Mouse (Mus musculus): ENCODE data around the gene Cyp4a32.
"Not testable (repeated sequence)": the region's sequence is repeated elsewhere in the genome, so short reads cannot be mapped to it uniquely, and the experiment has no call there.

The Cyp4a32 gene

DNA sequence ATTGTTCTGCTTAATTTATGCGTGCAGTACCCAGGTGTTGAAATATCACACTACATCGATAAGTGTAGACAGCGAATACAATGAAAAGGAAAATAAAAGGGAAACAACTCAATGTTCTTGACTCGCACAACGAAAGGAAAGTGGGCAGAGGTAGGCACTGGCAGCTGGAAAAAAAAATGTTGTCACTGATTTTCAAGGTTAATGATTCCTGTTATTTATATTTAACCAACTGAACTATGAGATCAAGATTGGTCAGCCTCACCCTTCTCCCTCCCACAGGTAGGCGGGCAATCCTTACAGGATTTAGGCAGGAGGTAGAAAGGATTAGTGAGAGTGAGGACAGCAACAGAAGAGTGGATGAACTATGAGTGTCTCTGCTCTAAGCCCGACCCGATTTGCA is at the start of gene Cyp4a32:
Cyp4a32 (plus strand) TSS at position 359 of the 400 bp plus-strand sequence.
- DNase-seq (ENCODE audit: low spot score) = not testable (repeated sequence)

DNA sequence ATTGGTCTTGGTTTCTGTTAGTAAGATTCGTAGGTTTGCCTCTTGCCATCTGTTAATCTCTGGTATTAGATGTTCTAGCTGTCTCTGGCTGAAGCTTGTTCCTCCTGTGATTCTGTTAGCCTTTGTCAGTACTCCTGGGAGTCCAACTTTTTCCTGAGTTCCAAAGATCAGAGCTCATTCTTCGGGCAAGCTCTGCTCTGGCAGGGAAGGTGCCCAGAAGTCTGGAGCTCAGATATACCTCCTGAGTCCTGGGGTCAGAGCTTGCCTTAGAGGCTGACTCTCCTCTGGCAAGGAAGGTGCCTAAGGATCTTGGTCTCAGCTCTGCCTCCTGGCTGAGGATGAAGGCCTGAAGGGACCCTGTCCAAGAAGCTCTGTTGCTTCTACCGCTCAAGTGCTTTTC is 48.0 kb upstream of the Cyp4a32 start:
- no peak for DNase-seq (ENCODE audit: low spot score)

DNA sequence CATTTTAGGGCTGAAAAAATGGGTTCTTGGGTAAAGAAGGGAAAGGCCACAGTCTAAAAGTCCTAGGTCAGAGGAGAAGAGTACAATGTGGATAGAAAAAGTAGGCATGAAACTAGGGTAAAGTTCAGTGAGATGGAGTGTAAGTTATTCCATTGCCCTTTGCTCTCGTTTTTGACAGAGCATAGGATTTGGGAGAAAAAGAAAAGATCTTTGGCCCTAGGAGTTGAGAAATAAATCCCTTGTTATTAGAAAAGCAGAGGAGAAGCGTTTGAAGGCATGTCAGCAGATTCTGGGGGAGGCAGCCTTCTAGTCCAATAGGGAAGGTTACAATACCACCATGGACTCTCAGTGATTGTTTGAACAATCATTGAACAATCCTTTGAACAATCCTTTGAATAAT is 45.3 kb upstream of the Cyp4a32 start:
- DNase-seq (ENCODE audit: low spot score) = no peak

DNA sequence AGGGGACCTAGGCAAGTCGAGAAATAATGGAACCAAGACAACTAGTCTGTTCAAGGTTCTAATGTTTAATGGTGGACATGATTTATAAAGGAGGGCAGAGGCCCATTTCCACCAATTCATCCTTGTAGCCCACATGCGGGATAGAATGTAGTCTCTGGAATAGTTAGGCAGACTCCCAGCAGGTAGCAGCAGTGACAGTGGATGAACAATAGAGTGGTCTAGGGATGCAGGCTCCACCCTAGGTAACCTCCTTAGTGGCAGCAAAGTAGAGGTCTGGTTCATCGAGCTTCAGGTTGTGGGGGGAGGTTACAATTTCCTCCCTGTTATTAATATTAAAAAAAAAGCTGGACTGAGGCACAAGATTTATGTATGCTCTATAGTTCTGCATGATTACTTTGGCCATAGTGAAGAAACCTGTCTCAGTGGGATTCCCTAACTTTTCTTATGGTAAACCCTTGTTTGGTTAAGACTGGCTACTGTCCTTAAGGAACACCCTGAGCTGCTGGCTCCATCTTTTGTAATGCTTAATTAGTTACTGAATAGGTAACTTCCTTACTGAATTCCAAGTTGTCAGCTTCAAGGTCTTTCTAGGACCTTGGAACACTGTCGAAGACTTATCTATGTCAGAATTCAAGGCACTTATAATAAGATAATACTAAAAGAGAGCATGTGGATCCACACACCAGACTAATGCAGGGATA is 42.8 kb upstream of the Cyp4a32 start:
- no peak for DNase-seq (ENCODE audit: low spot score)

DNA sequence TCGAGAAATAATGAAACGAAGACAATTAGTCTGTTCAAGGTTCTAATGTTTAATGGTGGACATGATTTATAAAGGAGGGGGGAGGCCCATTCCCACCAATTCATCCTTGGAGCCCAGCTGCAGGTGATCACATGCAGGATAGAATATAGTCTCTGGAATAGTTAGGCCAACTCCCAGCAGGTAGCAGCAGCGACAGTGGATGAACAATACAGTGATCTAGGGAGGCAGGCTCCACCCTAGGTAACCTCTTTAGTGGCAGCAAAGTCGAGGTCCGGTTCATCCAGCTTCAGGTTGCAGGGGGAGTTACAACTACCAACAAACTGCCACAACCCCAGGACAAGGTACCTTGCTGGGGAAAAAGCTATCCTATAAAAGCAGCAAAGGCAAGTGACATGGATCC is 39.5 kb upstream of the Cyp4a32 start:
- not testable (repeated sequence) for DNase-seq (ENCODE audit: low spot score)

DNA sequence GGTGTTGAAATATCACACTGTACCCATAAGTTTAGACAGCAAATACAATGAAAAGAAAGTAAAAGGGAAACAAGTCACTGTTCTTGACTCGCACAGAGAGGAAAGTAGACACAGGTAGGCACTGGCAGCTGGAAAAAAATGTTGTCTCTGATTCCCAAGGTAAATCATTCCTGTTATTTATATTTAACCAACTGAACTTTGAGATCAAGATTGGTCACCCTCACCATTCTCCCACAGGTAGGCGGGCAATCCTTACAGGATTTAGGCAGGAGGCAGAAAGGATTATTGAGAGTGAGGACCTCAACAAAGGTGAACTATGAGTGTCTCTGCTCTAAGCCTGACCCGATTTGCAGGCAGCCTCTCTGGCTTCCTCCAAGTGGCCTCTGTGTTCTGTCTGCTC is 37.4 kb upstream of the Cyp4a32 start, which contains the start of gene Cyp4a31:
Cyp4a31 (plus strand) TSS at position 249 of the 400 bp plus-strand sequence.
- no peak for DNase-seq (ENCODE audit: low spot score)

DNA sequence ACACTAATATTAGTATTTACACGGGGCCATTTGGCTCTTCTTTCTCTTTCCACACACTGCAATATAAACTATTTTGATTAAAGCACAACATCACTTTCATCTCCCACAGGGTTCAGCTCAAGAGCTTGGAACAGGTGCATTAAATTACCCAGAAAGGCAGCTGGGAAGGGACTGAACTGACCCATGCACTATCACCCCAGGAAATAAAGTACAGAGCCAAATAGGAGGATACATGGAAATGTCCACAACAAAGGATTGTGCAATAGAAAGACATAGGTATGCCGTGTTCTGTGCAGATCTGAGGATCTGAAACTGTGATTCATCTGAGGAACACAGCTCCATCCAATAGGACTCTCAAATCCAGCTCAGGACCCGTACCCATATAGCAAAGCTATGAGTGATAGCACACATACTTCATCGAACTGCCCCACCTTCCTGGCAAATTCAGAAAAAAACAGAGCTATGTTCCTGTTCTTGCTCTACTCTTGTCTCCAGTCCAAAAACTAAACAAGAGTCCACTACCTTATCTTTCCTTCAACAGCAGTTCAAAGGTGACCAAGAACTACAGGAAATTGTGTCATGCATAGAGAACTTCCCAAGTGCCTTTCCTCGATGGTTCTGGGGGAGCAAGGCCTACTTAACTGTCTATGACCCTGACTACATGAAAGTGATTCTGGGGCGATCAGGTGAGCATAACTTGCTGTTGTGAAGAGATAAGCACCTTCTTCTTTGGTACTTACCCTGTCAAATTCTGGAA is 36.1 kb upstream of the Cyp4a32 start:
- DNase-seq (ENCODE audit: low spot score) = not testable (repeated sequence)

- no peak for DNase-seq (ENCODE audit: low spot score)
Observed at GRCm38 (mm10) chr4:115575255-115575654, 25.5 kb upstream of the Cyp4a32 start.

DNA sequence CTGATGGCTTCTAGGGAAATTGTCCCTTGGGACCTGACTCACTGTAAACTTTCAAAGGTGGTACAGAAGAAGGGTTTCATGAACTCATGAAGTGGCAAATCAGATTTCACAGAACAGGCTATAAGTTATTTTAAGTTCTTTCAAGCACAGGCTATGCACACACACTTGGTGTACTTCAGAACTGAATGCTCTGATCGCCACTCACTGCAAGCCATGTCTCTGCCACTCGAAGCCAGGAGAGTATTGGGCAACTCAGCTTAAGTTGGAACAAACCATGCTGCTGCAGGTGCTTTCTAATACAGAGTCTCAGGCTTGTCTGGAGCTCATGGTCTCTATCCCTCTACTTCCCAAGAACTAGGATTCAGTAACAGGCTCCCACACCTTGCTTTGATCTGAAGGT is 25.0 kb upstream of the Cyp4a32 start:
- DNase-seq (ENCODE audit: low spot score) = no peak

DNA sequence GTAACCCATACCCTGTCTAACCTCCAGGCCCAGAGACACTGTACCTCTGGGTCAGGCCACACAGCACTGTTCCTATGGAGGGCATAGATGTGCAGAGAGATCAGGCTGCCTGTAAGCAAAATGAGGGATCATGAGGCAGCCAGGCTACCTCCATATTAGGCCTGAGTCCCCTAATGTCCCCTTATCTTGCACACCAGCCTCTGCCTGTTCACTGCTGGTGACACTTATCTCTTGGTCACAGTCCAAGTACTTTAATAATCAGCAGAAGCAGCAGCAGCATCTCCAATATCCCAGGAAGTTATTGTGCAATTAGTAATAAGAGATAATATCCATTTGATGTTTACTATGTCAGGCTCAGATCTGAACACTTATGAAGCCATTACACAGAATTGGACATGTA is 17.7 kb upstream of the Cyp4a32 start:
- no peak for DNase-seq (ENCODE audit: low spot score)

DNA sequence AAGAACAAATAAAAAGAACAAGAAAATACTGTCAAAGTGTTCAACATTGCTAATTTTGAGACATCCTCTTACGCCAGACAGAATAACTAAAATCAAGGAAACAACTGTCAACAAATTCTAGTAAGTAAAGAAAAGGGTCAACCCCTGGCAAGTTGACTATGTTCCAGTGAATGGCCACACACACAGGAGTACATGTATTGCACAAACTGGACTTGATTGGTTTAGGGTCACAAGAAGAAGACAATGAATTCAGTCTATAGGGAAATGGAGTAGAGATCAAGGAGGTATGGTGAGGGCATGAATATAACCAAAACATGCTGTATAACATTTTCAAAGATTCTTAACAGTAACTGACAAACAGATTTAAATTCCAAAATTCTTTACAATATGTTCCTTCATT is 4.4 kb upstream of the Cyp4a32 start:
- DNase-seq (ENCODE audit: low spot score) = no peak

GRCm38 (mm10) chr4:115596824-115597336 is 3.9 kb upstream of the Cyp4a32 start:
- no peak for DNase-seq (ENCODE audit: low spot score)

DNA sequence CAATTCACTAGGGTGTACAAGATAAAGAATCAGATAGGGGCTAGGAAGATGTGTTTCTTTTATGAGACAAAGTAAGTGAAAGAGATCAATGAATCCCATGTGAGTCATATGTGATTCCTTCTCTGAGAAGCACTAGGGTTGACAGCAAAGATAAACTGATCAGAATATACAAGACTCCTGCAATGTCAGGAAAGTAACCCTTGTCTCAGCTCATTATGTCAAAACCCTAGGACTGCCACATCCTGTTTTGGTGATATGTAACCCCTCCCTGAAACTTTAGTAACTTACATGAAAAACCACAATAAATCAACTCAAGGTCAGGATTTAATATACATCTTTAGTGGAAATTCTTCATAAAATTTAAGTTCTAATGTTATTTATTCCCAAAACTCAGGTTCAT is 13.2 kb downstream of the Cyp4a32 start:
- DNase-seq (ENCODE audit: low spot score) = no peak

DNA sequence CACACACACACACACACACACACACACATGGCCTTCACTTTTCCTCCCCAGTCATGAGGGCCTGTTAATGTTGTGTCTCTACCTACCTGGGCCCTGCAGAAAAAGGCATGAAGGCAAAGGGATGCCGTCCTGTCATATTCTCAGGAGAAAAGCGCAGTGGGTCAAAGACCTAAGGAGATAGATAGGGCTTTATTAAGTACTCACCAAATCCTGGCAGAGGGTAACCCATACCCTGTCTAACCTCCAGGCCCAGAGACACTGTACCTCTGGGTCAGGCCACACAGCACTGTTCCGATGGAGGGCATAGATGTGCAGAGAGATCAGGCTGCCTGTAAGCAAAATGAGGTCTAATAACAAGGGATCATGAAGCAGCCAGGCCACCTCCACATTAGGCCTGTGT is 24.8 kb downstream of the Cyp4a32 start:
- DNase-seq (ENCODE audit: low spot score) = not testable (repeated sequence)

DNA sequence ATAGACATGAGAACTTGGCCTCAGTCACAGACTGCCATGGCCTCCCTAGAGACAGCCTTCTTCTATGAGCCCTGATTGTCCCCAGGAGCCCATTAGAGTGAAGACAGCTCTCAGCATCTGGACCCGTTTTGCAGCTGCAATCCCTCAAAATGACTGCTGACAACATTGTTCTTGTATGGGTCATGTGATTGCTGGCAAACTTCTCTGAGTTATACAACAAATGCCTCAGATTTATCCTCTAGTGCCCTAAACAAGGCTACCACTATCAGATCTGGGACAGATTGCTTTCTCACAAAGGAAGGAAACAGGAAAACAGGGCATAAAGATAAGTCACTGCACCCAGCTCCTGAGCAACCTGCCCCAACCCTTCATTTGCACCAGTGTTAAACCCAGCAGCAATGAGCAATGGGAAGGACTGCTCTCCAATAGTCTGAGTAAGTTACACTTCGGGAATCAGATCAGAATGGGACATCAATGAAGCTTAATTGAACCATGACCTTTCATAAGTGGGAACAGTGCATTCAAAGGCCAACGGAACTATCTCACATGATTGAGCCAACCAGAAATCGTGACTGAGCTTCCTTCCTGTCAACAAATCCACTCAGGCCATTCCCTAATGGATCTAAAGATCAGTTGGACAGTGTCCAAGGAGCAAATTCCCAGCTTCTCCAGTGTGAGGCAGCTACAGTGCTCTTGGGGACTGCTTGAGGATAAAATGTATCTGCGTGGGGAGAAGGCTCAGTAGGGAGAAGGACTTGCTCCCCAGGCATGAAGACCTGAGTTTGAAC is 42.4 kb downstream of the Cyp4a32 start:
- no peak for DNase-seq (ENCODE audit: low spot score)

- DNase-seq (ENCODE audit: low spot score) = peak; percentile 34
Observed at GRCm38 (mm10) chr4:115645371-115645770, 44.6 kb downstream of the Cyp4a32 start.

DNA sequence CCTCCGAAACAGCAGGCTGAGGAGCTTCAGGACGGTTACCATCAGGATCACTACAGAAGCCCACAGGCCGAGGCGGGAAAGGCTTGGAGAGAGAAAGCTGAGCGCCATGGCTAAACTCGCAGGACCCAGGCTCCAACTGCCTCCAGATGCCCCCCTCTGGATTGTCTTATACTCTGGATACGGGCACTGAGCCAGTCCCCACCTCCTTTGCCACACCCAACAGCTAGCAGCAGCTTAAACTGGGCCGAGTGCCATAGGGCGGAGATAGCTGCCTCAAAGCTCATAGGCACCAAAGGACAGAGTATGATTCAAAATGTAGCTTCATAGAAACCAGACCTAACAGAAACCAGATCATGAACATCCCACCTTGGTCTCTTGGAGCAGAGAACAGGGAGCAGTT is 46.8 kb downstream of the Cyp4a32 start, which contains the start of gene Cyp4b1:
Cyp4b1 (minus strand) TSS at position 144 of the 400 bp plus-strand sequence.
- DNase-seq (ENCODE audit: low spot score) = peak; percentile 46

GRCm38 (mm10) chr4:115648752-115649151 is 48.0 kb downstream of the Cyp4a32 start:
- DNase-seq (ENCODE audit: low spot score) = no peak

GRCm38 (mm10) chr4:115649344-115649743 is 48.6 kb downstream of the Cyp4a32 start:
- no peak for DNase-seq (ENCODE audit: low spot score)

DNA sequence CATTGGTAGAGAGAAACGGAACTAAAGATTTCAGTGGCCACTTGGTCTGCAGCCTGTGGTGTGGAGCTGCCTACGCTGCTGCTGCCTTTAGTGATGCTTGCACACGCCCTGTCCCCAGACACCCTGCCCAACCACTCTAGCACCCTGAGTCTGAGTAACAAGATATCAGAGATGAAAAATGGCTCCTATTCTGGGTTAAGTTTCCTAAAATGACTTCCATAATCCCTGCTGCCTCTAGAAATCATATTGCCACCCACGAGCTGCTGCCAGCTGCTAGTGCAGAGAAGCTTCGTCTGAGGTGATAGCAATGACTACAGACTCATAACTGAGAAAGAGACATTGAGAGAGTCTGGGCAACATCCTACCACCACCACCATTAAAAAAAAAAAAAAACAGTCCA is 50.1 kb downstream of the Cyp4a32 start:
- no peak for DNase-seq (ENCODE audit: low spot score)

DNA sequence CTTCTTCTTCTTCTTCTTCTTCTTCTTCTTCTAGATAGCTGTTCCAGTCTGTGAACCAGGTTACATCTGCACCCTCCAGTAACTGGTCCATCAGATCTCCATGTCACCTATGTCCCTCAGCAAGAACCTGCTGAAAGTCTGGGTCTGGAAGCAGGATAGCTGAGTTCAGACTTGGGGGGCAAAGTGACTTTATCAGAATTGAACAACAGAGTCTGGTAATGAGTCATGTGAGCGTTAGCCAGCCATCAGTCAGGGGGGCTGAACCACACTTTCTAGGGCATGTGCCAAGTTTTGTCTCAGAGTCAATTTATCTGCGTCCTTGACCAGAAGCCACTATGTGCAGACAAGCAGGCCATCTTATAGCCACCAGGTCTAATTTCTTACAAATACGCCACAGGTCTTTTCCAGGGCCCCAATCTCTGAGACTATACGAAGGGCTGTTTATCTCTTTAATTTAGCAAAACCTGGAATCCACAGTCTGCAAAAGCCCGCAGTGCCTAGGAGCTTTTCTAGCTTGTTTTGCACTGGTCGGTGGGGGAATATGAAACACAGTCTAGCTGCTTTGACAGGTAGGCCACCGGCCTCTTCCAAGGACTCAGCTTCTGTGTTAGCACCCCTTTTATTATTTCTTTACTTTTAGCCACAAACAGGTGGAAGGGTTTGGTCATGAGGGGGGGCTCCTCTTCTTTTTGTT is 55.2 kb downstream of the Cyp4a32 start:
- DNase-seq (ENCODE audit: low spot score) = peak; percentile 31

DNA sequence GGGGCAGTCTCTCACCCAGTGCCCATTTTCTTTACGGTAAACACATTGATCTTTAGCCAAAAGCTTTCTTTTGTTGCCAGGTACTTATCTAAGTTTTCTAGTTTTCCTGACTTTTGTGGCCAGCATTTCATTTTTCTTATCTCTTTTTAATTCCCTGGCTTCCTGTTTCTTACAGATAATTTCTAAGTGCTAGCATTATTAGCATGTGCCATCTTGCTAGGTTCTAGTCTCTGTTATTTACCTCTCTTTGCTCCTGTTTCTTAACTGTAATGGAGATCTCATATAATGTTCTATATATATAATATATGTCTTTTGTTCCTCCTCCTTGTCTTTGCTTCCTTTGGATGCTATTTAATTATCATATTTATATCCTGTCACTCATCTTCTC is 55.8 kb downstream of the Cyp4a32 start:
- DNase-seq (ENCODE audit: low spot score) = not testable (repeated sequence)

Measured in ovary, adult 18-20 months (tissue).